Mouse (Mus musculus) left cerebral cortex, postnatal 25 days (tissue): Measurements from ENCODE around the gene Scmh1. TPM values are rescaled to one million over a fixed set of nuclear protein-coding genes. Genes with fewer than 3 reads are reported as not detected.

ENCODE experiments used
- DNase-seq, 2 experiments: peaks; one replicate each; pipeline ENCODE4 v3.0.0; 2022; ENCODE audit warnings: low spot score in 2 of 2, mixed read lengths in 1 of 2
- intact Hi-C: fragments of 180-260 bp; cut with DNase I; formaldehyde crosslinking; loops from one replicate; pipeline ENCODE4 v1.15.1; 2025
- total RNA-seq, 2 experiments: library from RNA; stranded (reverse); gene quantifications; 2 replicates each; pipeline ENCODE4 v1.2.3; 2021

The Scmh1 gene
- total RNA-seq, 2 experiments from 2014 or later = 102 to 113 TPM

- DNase-seq = no peak
- intact Hi-C loops = no loop called here
Observed at GRCm38 (mm10) chr4:120522351-120522750, 117.3 kb downstream of the Scmh1 start.

- intact Hi-C loops = no loop called here
- DNase-seq = no peak
Observed at GRCm38 (mm10) chr4:120523092-120523491, 118.0 kb downstream of the Scmh1 start.

- no peak for DNase-seq
- intact Hi-C loops = loop anchor here (5.0 kb wide), 1 partner anchor 136 kb away; no protein-coding TSS in a partner anchor
Observed at GRCm38 (mm10) chr4:120528171-120528570, 123.1 kb downstream of the Scmh1 start.

- no peak for DNase-seq
- intact Hi-C loops = no loop called here
Observed at GRCm38 (mm10) chr4:120531986-120532385, 126.9 kb downstream of the Scmh1 start, which contains the start of gene Slfnl1. TSS of gene Slfnl1 (plus strand) at chr4:120532231.

- no peak for DNase-seq
- intact Hi-C loops = no loop called here
Observed at GRCm38 (mm10) chr4:120538664-120539063, 133.6 kb downstream of the Scmh1 start.

- intact Hi-C loops = loop anchor here (10.0 kb wide), 1 partner anchor 320 kb away; no protein-coding TSS in a partner anchor
- DNase-seq = no peak
Observed at GRCm38 (mm10) chr4:120544896-120545295, 139.8 kb downstream of the Scmh1 start.

- no peak for DNase-seq
- intact Hi-C loops = no loop called here
Observed at GRCm38 (mm10) chr4:120556592-120556991, 151.5 kb downstream of the Scmh1 start.

- DNase-seq = peak in 1 of 2 experiments; percentile 19
- intact Hi-C loops = no loop called here
Observed at GRCm38 (mm10) chr4:120565726-120566125, 160.6 kb downstream of the Scmh1 start.

GRCm38 (mm10) chr4:120568005-120568404 is 162.9 kb downstream of the Scmh1 start:
- no peak for DNase-seq
- intact Hi-C loops = no loop called here

- intact Hi-C loops = no loop called here
- DNase-seq = no peak
Observed at GRCm38 (mm10) chr4:120569025-120569424, 163.9 kb downstream of the Scmh1 start.

- DNase-seq = peak; percentile 95
- intact Hi-C loops = no loop called here
Observed at GRCm38 (mm10) chr4:120569486-120570437, 164.7 kb downstream of the Scmh1 start, which contains the start of gene Ctps. TSS of gene Ctps (minus strand) at chr4:120570276.

GRCm38 (mm10) chr4:120570438-120571069 is 165.5 kb downstream of the Scmh1 start:
- intact Hi-C loops = no loop called here
- DNase-seq = no peak

GRCm38 (mm10) chr4:120571070-120571464 is 166.0 kb downstream of the Scmh1 start:
- no peak for DNase-seq
- intact Hi-C loops = no loop called here

GRCm38 (mm10) chr4:120571691-120572090 is 166.6 kb downstream of the Scmh1 start:
- intact Hi-C loops = no loop called here

More at GRCm38 (mm10) chr4:120571691-120572090, 166.6 kb downstream of the Scmh1 start:
- no peak for DNase-seq

Other genes with a start within 250 kb of the Scmh1 start
- not detected for gene Edn2, start 244.1 kb upstream of the Scmh1 start, total RNA-seq
- 10 to 100 TPM; 11.3 to 16.6 TPM for gene Foxo6, start 117.9 kb upstream of the Scmh1 start, total RNA-seq
- not detected for gene Slfnl1, start 127.0 kb downstream of the Scmh1 start, total RNA-seq
- 10 to 100 TPM; 45.3 to 48.6 TPM for gene Ctps, start 165.0 kb downstream of the Scmh1 start, total RNA-seq
- gene Gm8439, start 183.5 kb downstream of the Scmh1 start, total RNA-seq = not detected